Mouse (Mus musculus) lung, embryonic 16.5 days (tissue): ENCODE results near the gene Slc35e4. TPM values are rescaled to one million over a fixed set of nuclear protein-coding genes. Genes with fewer than 3 reads are reported as not detected.

Source experiments
- ATAC-seq: fragments of 200-750 bp; cut with Nextera tagmentation; 2 replicates; pipeline ENCODE4 v1.8.0; 2017; ENCODE audit warnings: low read depth, mild to moderate bottlenecking, moderate library complexity
- H3K27ac ChIP-seq: fragments of 300-500 bp; sonication (generic); 2 replicates; pipeline ENCODE4 v1.5.1; 2014; ENCODE audit warnings: mild to moderate bottlenecking, control low read depth, low read length
- H3K27me3 ChIP-seq: fragments of 300-500 bp; sonication (generic); 2 replicates; pipeline ENCODE4 v1.6.1; 2014; ENCODE audit warnings: low read depth, low read length, mixed read lengths; ENCODE audit not compliant: control insufficient read depth, insufficient read depth
- H3K36me3 ChIP-seq: fragments of 300-500 bp; sonication (generic); 2 replicates; pipeline ENCODE4 v1.6.1; 2014; ENCODE audit warnings: low read length; ENCODE audit not compliant: control insufficient read depth, insufficient read depth
- H3K4me1 ChIP-seq: fragments of 300-500 bp; sonication (generic); replicated peaks from 2 replicates; pipeline ENCODE4 v1.6.1; 2014; ENCODE audit warnings: low read length, mixed read lengths; ENCODE audit not compliant: control insufficient read depth, insufficient read depth
- H3K4me2 ChIP-seq: fragments of 300-500 bp; sonication (generic); 2 replicates; pipeline ENCODE4 v1.6.1; 2014; ENCODE audit warnings: low read depth, low read length, control low read depth
- H3K4me3 ChIP-seq: fragments of 300-500 bp; sonication (generic); 2 replicates; pipeline ENCODE4 v1.5.1; 2014; ENCODE audit warnings: mild to moderate bottlenecking, low read length, control low read depth
- H3K9ac ChIP-seq: fragments of 300-500 bp; sonication (generic); 2 replicates; pipeline ENCODE4 v1.6.1; 2014; ENCODE audit warnings: low read length, control low read depth
- H3K9me3 ChIP-seq: fragments of 300-500 bp; sonication (generic); 2 replicates; pipeline ENCODE4 v1.6.1; 2016; ENCODE audit warnings: low read length; ENCODE audit not compliant: control insufficient read depth
- WGBS: fragments of 180-500 bp; shearing (Covaris S2); extraction: QIAGEN DNeasy Blood & Tissue Kit; methylation state at CpG from one replicate; pipeline ENCODE4 v1.1.7; 2014; 5-methylcytosine and 5-hydroxymethylcytosine counted together
- polyA plus RNA-seq: library from polyadenylated mRNA; unstranded; fragments of >200 nt; fragmentation: Nextera tagmentation; extraction: Ambion mirVana; gene quantifications from 2 replicates; pipeline ENCODE4 v1.2.1, GENCODE M21; 2015

Slc35e4 gene
- polyA plus RNA-seq, 1 experiment from 2014 or later: 4.4 TPM

- 2% methylated on average over 46 of the region's 46 CpGs for WGBS
- Histone ChIP-seq H3K27ac (peak within 1 kb of the TSS; percentile 76), H3K4me3 (peak within 1 kb of the TSS; percentile 57), H3K9ac (peak within 1 kb of the TSS; percentile 64), H3K4me2 (peak within 1 kb of the TSS; percentile 77), H3K27me3 (no peaks in the 10 kb centered on the region), H3K9me3 (no peaks in the 10 kb centered on the region), H3K36me3 (no peaks in the 10 kb centered on the region), H3K4me1 (0 out of 2 replicates have a peak, but pooled peaks cover 4% of the 10 kb centered on the region)
- peak; percentile 100 for ATAC-seq
These were observed 19.8 kb downstream of the Slc35e4 start, which contains the start of the genes 4921536K21Rik and Dusp18 for GRCm38 (mm10) chr11:3894406-3895281. 4921536K21Rik (minus strand) TSS chr11:3895098. Dusp18 (plus strand) TSS chr11:3895240.

- Histone ChIP-seq H3K4me3 (no peak overlapping the region), H3K9me3 (no peaks in the 10 kb centered on the region), H3K27me3 (no peaks in the 10 kb centered on the region), H3K9ac (no peak overlapping the region), H3K27ac (no peak overlapping the region), H3K4me1 (0 out of 2 replicates have a peak, but pooled peaks cover 4% of the 10 kb centered on the region), H3K4me2 (no peak overlapping the region; the same call in 1 of the 2 replicates), H3K36me3 (no peaks in the 10 kb centered on the region)
- WGBS: 76% methylated on average over 6 of the region's 6 CpGs
- no peak for ATAC-seq
These were observed 20.5 kb downstream of the Slc35e4 start for GRCm38 (mm10) chr11:3893970-3894369.

- 60% methylated on average over 5 of the region's 5 CpGs for WGBS
- Histone ChIP-seq H3K9ac (no peak overlapping the region), H3K4me2 (no peak overlapping the region), H3K4me1 (no peaks in the 10 kb centered on the region), H3K4me3 (no peak overlapping the region), H3K9me3 (no peaks in the 10 kb centered on the region), H3K27me3 (no peaks in the 10 kb centered on the region), H3K36me3 (no peaks in the 10 kb centered on the region), H3K27ac (no peak overlapping the region)
- no peak for ATAC-seq
These were observed 27.1 kb downstream of the Slc35e4 start for GRCm38 (mm10) chr11:3887331-3887730.

GRCm38 (mm10) chr11:3883711-3884110 lies 30.8 kb downstream of the Slc35e4 start:
- H3K27me3 ChIP-seq: no peaks in the 10 kb centered on the region
- no peak overlapping the region for H3K4me3 ChIP-seq
- no peak for ATAC-seq
- H3K4me1 ChIP-seq: no peaks in the 10 kb centered on the region
- H3K9me3 ChIP-seq: no peaks in the 10 kb centered on the region
- 93% methylated on average over 3 of the region's 3 CpGs for WGBS
- no peak overlapping the region for H3K9ac ChIP-seq
- H3K36me3 ChIP-seq: no peaks in the 10 kb centered on the region
- no peak overlapping the region for H3K27ac ChIP-seq
- no peak overlapping the region for H3K4me2 ChIP-seq

GRCm38 (mm10) chr11:3879836-3880235 lies 34.6 kb downstream of the Slc35e4 start:
- peak; percentile 54; the same call in 1 of the 2 replicates for ATAC-seq
- H3K36me3 ChIP-seq: no peaks in the 10 kb centered on the region
- no peak overlapping the region for H3K4me3 ChIP-seq
- H3K9ac ChIP-seq: no peak overlapping the region
- 42% methylated on average over 2 of the region's 2 CpGs for WGBS
- H3K4me2 ChIP-seq: no peak overlapping the region
- no peak overlapping the region for H3K27ac ChIP-seq
- no peaks in the 10 kb centered on the region for H3K4me1 ChIP-seq
- no peaks in the 10 kb centered on the region for H3K27me3 ChIP-seq
- H3K9me3 ChIP-seq: no peaks in the 10 kb centered on the region

- no peak overlapping the region for H3K4me3 ChIP-seq
- H3K9me3 ChIP-seq: no peaks in the 10 kb centered on the region
- H3K36me3 ChIP-seq: no peaks in the 10 kb centered on the region
- H3K4me1 ChIP-seq: no peaks in the 10 kb centered on the region
- WGBS: 65% methylated on average over 7 of the region's 7 CpGs
- no peak overlapping the region for H3K9ac ChIP-seq
- no peak overlapping the region for H3K4me2 ChIP-seq
- H3K27ac ChIP-seq: no peak overlapping the region
- H3K27me3 ChIP-seq: no peaks in the 10 kb centered on the region
- ATAC-seq: no peak
These were observed 35.8 kb downstream of the Slc35e4 start for GRCm38 (mm10) chr11:3878660-3879059.

- Histone ChIP-seq H3K27me3 (no peaks in the 10 kb centered on the region), H3K9ac (no peak overlapping the region), H3K4me2 (no peak overlapping the region), H3K9me3 (no peaks in the 10 kb centered on the region), H3K4me1 (no peaks in the 10 kb centered on the region), H3K27ac (no peak overlapping the region), H3K36me3 (no peaks in the 10 kb centered on the region), H3K4me3 (no peak overlapping the region)
- ATAC-seq: no peak
- 72% methylated on average over 6 of the region's 6 CpGs for WGBS
These were observed 38.0 kb downstream of the Slc35e4 start for GRCm38 (mm10) chr11:3876419-3876818.

GRCm38 (mm10) chr11:3864343-3864742 lies 50.1 kb downstream of the Slc35e4 start:
- Histone ChIP-seq H3K9me3 (no peaks in the 10 kb centered on the region), H3K4me3 (peak overlapping the region; percentile 55), H3K4me2 (peak overlapping the region; percentile 92), H3K9ac (no peak overlapping the region), H3K4me1 (0 out of 2 replicates have a peak, but pooled peaks cover 4% of the 10 kb centered on the region), H3K27me3 (peaks cover 10% of the 10 kb centered on the region), H3K27ac (no peak overlapping the region), H3K36me3 (no peaks in the 10 kb centered on the region)
- no peak for ATAC-seq
- 28% methylated on average over 6 of the region's 6 CpGs for WGBS

GRCm38 (mm10) chr11:3863454-3864112 lies 50.9 kb downstream of the Slc35e4 start, which contains the start of gene Osbp2:
Osbp2 (minus strand) TSS chr11:3863903.
- H3K27ac ChIP-seq: no peak within 1 kb of the TSS
- 4% methylated on average over 56 of the region's 58 CpGs for WGBS
- no peaks in the 10 kb centered on the region for H3K36me3 ChIP-seq
- ATAC-seq: peak; percentile 97
- H3K4me2 ChIP-seq: peak within 1 kb of the TSS; percentile 92
- H3K4me3 ChIP-seq: peak within 1 kb of the TSS; percentile 55
- 0 out of 2 replicates have a peak, but pooled peaks cover 4% of the 10 kb centered on the region for H3K4me1 ChIP-seq
- peaks cover 10% of the 10 kb centered on the region for H3K27me3 ChIP-seq
- H3K9ac ChIP-seq: peak within 1 kb of the TSS; percentile 63
- H3K9me3 ChIP-seq: no peaks in the 10 kb centered on the region
